Mouse (Mus musculus): ENCODE data around the gene Spock1. TPM values are rescaled to one million over a fixed set of nuclear protein-coding genes. Genes with fewer than 3 reads are reported as not detected.

Spock1 gene
- polyA plus RNA-seq, 1 experiment from 2014 or later: 3.7 TPM

- Histone ChIP-seq H3K9me3 (no peaks in the 10 kb centered on the region), H3K36me3 (no peaks in the 10 kb centered on the region), H3K27me3 (replicated peaks) (peaks cover 17% of the 10 kb centered on the region), H3K4me3 (replicated peaks) (no peak overlapping the region), H3K4me1 (peaks cover 7% of the 10 kb centered on the region; the same call in 1 of the 2 replicates), H3K9ac (no peak overlapping the region), H3K4me2 (no peak overlapping the region), H3K27ac (no peak overlapping the region)
- WGBS: 72% methylated on average over 9 of the region's 9 CpGs
- no peak for ATAC-seq (ENCODE audit: insufficient read depth, low FRiP score, low read depth)
These were observed 3.0 kb upstream of the Spock1 start for GRCm38 (mm10) chr13:57911171-57911570.

DNA sequence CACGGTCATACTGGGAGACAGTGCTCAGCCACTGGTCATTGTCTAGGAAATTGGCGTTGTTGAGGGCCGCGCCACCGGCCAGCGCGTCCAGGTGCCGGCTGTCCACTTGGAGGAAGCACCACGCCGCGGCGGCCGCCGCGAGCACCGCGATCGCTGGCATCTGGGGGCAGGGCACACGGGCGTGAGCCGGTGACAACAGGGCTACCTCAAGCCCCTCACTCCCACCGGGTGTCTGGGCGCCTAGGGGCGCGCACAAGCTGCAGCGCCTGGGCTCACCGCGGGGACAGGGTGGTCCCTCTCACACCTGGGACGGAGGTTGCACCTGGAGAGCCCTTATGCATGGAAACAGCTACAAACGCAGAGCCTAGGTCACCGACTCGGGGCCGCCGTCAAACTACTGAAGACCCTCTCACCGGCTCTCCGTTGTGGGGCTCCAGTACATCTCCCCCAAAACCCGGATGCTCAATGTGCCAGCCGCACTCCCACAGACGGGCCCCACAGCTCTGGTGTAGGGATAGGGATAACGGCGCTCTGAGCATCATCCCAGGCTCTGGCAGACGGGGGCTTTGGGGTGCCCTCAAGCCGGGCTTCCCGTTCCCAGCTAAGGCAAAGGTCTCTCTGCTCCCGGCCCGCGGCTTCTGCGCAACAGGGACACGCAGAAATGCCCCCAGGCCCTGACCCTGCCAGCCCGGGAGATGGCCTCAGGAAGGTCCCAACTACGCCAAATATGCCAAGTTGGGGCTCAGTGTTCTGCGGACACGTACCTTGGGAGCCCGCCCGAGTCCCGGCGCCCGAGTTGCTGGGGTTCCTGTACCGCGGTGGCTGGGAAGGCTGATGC lies 485 bp downstream of the Spock1 start:
- H3K9ac ChIP-seq: no peak overlapping the region

GRCm38 (mm10) chr13:57894597-57894996 lies 13.5 kb downstream of the Spock1 start:
- ATAC-seq (ENCODE audit: insufficient read depth, low FRiP score, low read depth): no peak
- Histone ChIP-seq H3K4me1 (peaks cover 2% of the 10 kb centered on the region; the same call in 1 of the 2 replicates), H3K9ac (no peak overlapping the region), H3K4me2 (no peak overlapping the region), H3K27ac (no peak overlapping the region), H3K36me3 (no peaks in the 10 kb centered on the region), H3K4me3 (replicated peaks) (no peak overlapping the region), H3K27me3 (replicated peaks) (no peaks in the 10 kb centered on the region), H3K9me3 (no peaks in the 10 kb centered on the region)
- 84% methylated on average over 8 of the region's 8 CpGs for WGBS

More for the DNA sequence above, 485 bp downstream of the Spock1 start:
- no peak for ATAC-seq (ENCODE audit: insufficient read depth, low FRiP score, low read depth)
- Histone ChIP-seq H3K4me3 (replicated peaks) (peak overlapping the region; percentile 38), H3K4me1 (peaks cover 7% of the 10 kb centered on the region; the same call in 1 of the 2 replicates), H3K36me3 (no peaks in the 10 kb centered on the region), H3K9me3 (no peaks in the 10 kb centered on the region), H3K27me3 (replicated peaks) (peaks cover 17% of the 10 kb centered on the region), H3K4me2 (peak overlapping the region; percentile 75), H3K27ac (no peak overlapping the region)
- 2% methylated on average over 60 of the region's 60 CpGs for WGBS

GRCm38 (mm10) chr13:57889708-57890107 lies 18.4 kb downstream of the Spock1 start:
- no peaks in the 10 kb centered on the region for H3K9me3 ChIP-seq
- peaks cover 9% of the 10 kb centered on the region; the same call in 1 of the 2 replicates for H3K4me1 ChIP-seq
- ATAC-seq (ENCODE audit: insufficient read depth, low FRiP score, low read depth): no peak
- no peak overlapping the region for H3K9ac ChIP-seq
- H3K4me3 ChIP-seq (replicated peaks): no peak overlapping the region
- no peaks in the 10 kb centered on the region for H3K27me3 ChIP-seq (replicated peaks)
- H3K4me2 ChIP-seq: no peak overlapping the region
- H3K36me3 ChIP-seq: no peaks in the 10 kb centered on the region
- WGBS: 52% methylated on average over 9 of the region's 9 CpGs
- no peak overlapping the region for H3K27ac ChIP-seq

- no peaks in the 10 kb centered on the region for H3K9me3 ChIP-seq
- no peaks in the 10 kb centered on the region for H3K36me3 ChIP-seq
- no peak overlapping the region for H3K4me2 ChIP-seq
- no peaks in the 10 kb centered on the region for H3K27me3 ChIP-seq (replicated peaks)
- H3K9ac ChIP-seq: no peak overlapping the region
- H3K4me3 ChIP-seq (replicated peaks): no peak overlapping the region
- H3K27ac ChIP-seq: no peak overlapping the region
- no peak for ATAC-seq (ENCODE audit: insufficient read depth, low FRiP score, low read depth)
- H3K4me1 ChIP-seq: peaks cover 9% of the 10 kb centered on the region; the same call in 1 of the 2 replicates
- WGBS: 19% methylated on average over 6 of the region's 6 CpGs
These were observed 19.1 kb downstream of the Spock1 start for GRCm38 (mm10) chr13:57889050-57889449.

DNA sequence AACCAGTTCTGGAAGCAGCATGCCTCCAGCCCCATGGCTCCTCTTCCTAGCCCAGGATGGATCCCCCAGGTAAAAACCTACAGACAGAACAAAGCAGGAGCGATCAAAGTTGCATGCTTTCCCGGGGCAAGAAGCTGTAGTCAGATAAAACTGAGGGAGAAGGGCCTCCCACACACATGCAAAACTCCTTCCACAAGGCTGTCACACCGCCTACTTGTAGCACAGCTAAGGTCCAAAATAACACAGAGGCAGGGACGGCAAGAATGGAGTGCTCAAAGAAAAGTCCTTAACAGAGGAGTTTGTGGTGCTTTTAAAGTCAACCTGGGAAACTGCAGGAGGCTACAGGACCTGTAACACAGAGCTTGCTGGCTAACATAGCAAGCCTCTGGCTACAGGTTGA lies 28.3 kb downstream of the Spock1 start:
- Histone ChIP-seq H3K9me3 (no peaks in the 10 kb centered on the region), H3K27me3 (replicated peaks) (no peaks in the 10 kb centered on the region), H3K9ac (no peak overlapping the region), H3K27ac (no peak overlapping the region), H3K4me2 (no peak overlapping the region), H3K4me3 (replicated peaks) (no peak overlapping the region), H3K36me3 (no peaks in the 10 kb centered on the region), H3K4me1 (0 out of 2 replicates have a peak, but pooled peaks cover 3% of the 10 kb centered on the region)
- ATAC-seq (ENCODE audit: insufficient read depth, low FRiP score, low read depth): no peak
- WGBS: 50% methylated on average over 4 of the region's 4 CpGs

- no peak for ATAC-seq (ENCODE audit: insufficient read depth, low FRiP score, low read depth)
- Histone ChIP-seq H3K27me3 (replicated peaks) (no peaks in the 10 kb centered on the region), H3K27ac (no peak overlapping the region), H3K4me3 (replicated peaks) (no peak overlapping the region), H3K9me3 (no peaks in the 10 kb centered on the region), H3K4me1 (0 out of 2 replicates have a peak, but pooled peaks cover 3% of the 10 kb centered on the region), H3K4me2 (no peak overlapping the region), H3K9ac (no peak overlapping the region), H3K36me3 (no peaks in the 10 kb centered on the region)
- 90% methylated on average over 11 of the region's 11 CpGs for WGBS
These were observed 29.3 kb downstream of the Spock1 start for GRCm38 (mm10) chr13:57878797-57879196.

DNA sequence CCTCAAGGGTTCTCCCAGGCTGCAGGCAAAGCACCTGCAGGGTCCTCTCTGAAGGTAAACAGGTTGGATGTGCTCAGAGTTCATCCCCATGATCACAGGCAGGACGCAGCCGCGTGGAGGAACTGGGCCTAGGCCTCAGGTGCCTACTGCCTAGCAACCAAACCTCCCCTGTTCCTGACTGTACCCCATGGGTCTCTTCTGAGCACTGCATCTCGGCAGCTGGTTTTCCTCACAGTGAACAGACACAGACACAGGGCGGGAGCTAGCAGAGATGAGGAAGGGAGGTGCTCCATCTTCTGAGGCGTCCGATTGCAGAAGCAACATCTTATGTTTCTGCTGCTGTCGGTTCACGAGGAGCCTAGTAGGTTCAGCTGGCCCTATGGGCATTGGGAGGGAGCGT lies 30.4 kb downstream of the Spock1 start:
- Histone ChIP-seq H3K9ac (no peak overlapping the region), H3K4me1 (0 out of 2 replicates have a peak, but pooled peaks cover 3% of the 10 kb centered on the region), H3K27ac (no peak overlapping the region), H3K9me3 (no peaks in the 10 kb centered on the region), H3K4me2 (no peak overlapping the region), H3K36me3 (no peaks in the 10 kb centered on the region), H3K4me3 (replicated peaks) (no peak overlapping the region), H3K27me3 (replicated peaks) (no peaks in the 10 kb centered on the region)
- peak; percentile 27; the same call in 1 of the 2 replicates for ATAC-seq (ENCODE audit: insufficient read depth, low FRiP score, low read depth)
- 31% methylated on average over 10 of the region's 10 CpGs for WGBS

DNA sequence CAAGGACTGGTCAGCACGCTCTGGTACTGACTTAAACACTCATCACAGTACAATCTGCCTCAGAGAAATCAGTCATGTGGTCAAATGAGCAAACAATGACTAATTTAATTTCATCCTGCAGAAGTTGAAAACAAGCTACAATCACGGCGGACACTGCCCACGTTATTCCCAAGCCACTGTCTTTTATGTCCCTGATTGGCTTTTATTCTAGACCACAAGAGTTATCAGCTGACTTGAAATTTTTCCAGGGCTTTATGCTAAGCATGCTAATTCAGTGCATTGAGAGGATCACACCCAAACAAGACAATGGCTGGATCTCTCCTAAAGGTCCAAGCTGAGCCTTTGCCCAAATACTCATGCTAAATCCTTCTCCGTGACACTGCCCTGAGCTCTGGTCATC lies 31.2 kb downstream of the Spock1 start:
- Histone ChIP-seq H3K9ac (no peak overlapping the region), H3K4me3 (replicated peaks) (no peak overlapping the region), H3K27me3 (replicated peaks) (no peaks in the 10 kb centered on the region), H3K27ac (no peak overlapping the region), H3K4me2 (no peak overlapping the region), H3K9me3 (no peaks in the 10 kb centered on the region), H3K4me1 (0 out of 2 replicates have a peak, but pooled peaks cover 3% of the 10 kb centered on the region), H3K36me3 (no peaks in the 10 kb centered on the region)
- 81% methylated on average over 5 of the region's 5 CpGs for WGBS
- ATAC-seq (ENCODE audit: insufficient read depth, low FRiP score, low read depth): no peak

- WGBS: 77% methylated on average over 4 of the region's 4 CpGs
- Histone ChIP-seq H3K9me3 (no peaks in the 10 kb centered on the region), H3K4me2 (no peak overlapping the region), H3K36me3 (no peaks in the 10 kb centered on the region), H3K27me3 (replicated peaks) (no peaks in the 10 kb centered on the region), H3K4me1 (no peaks in the 10 kb centered on the region), H3K9ac (no peak overlapping the region), H3K4me3 (replicated peaks) (no peak overlapping the region), H3K27ac (no peak overlapping the region)
- ATAC-seq (ENCODE audit: insufficient read depth, low FRiP score, low read depth): no peak
These were observed 38.1 kb downstream of the Spock1 start for GRCm38 (mm10) chr13:57870058-57870457.

- 50% methylated on average over 7 of the region's 7 CpGs for WGBS
- no peak overlapping the region for H3K4me2 ChIP-seq
- no peak for ATAC-seq (ENCODE audit: insufficient read depth, low FRiP score, low read depth)
- no peak overlapping the region for H3K4me3 ChIP-seq (replicated peaks)
- H3K27ac ChIP-seq: no peak overlapping the region
- H3K27me3 ChIP-seq (replicated peaks): no peaks in the 10 kb centered on the region
- no peaks in the 10 kb centered on the region for H3K9me3 ChIP-seq
- no peaks in the 10 kb centered on the region for H3K4me1 ChIP-seq
- no peaks in the 10 kb centered on the region for H3K36me3 ChIP-seq
- H3K9ac ChIP-seq: no peak overlapping the region
These were observed 40.5 kb downstream of the Spock1 start for GRCm38 (mm10) chr13:57867586-57867985.

GRCm38 (mm10) chr13:57865029-57865428 lies 43.1 kb downstream of the Spock1 start:
- H3K4me2 ChIP-seq: no peak overlapping the region
- ATAC-seq (ENCODE audit: insufficient read depth, low FRiP score, low read depth): no peak
- H3K27ac ChIP-seq: no peak overlapping the region
- H3K36me3 ChIP-seq: no peaks in the 10 kb centered on the region
- WGBS: 67% methylated on average over 4 of the region's 4 CpGs
- H3K4me3 ChIP-seq (replicated peaks): no peak overlapping the region
- no peaks in the 10 kb centered on the region for H3K9me3 ChIP-seq
- H3K4me1 ChIP-seq: no peaks in the 10 kb centered on the region
- no peak overlapping the region for H3K9ac ChIP-seq
- H3K27me3 ChIP-seq (replicated peaks): no peaks in the 10 kb centered on the region

Measured in stomach, embryonic 15.5 days (tissue).